Mouse (Mus musculus) ES-E14 (cell line): Measurements from ENCODE around the gene Ints3. TPM values are rescaled to one million over a fixed set of nuclear protein-coding genes. Genes with fewer than 3 reads are reported as not detected.

Experiments used
- DNase-seq: peaks from one replicate; pipeline ENCODE4 v3.0.0-alpha.2; 2013; ENCODE audit warnings: low read depth, low spot score
- H3K27ac ChIP-seq: 2 replicates; pipeline ENCODE4 v1.5.1; 2012; ENCODE audit warnings: low read depth, mild to moderate bottlenecking, low read length, moderate library complexity, mixed read lengths; ENCODE audit not compliant: poor library complexity, insufficient read depth, severe bottlenecking
- H3K36me3 ChIP-seq: 2 replicates; pipeline ENCODE4 v1.6.1; 2012; ENCODE audit warnings: mild to moderate bottlenecking, low read length, moderate library complexity, mixed read lengths; ENCODE audit not compliant: control insufficient read depth, poor library complexity, insufficient read depth, severe bottlenecking
- H3K4me1 ChIP-seq, 2 experiments: fragments of 150-350 bp in 1 of 2; sonication (generic) in 1 of 2; 2 replicates each; pipeline ENCODE4 v1.6.1; 2012; ENCODE audit warnings: low read length in 2 of 2, mild to moderate bottlenecking in 1 of 2, mixed read lengths in 1 of 2; ENCODE audit not compliant: control insufficient read depth in 2 of 2, insufficient read depth in 2 of 2, poor library complexity in 1 of 2
- H3K4me3 ChIP-seq, 2 experiments: fragments of 150-350 bp in 1 of 2; sonication (generic) in 1 of 2; 2 replicates each; pipeline ENCODE4 v1.5.1; 2012; ENCODE audit warnings: low read length in 2 of 2, low read depth in 1 of 2, mild to moderate bottlenecking in 1 of 2, mixed read lengths in 1 of 2; ENCODE audit not compliant: insufficient read depth in 1 of 2, poor library complexity in 1 of 2, severe bottlenecking in 1 of 2
- H3K9ac ChIP-seq: 2 replicates; pipeline ENCODE4 v1.6.1; 2012; ENCODE audit warnings: low read depth, mild to moderate bottlenecking, low read length, mixed read lengths; ENCODE audit not compliant: poor library complexity, insufficient read depth, severe bottlenecking
- H3K9me3 ChIP-seq: fragments of 150-350 bp; sonication (generic); 2 replicates; pipeline ENCODE4 v1.6.1; 2012; ENCODE audit warnings: low read depth, mild to moderate bottlenecking, low read length; ENCODE audit not compliant: control insufficient read depth, insufficient read depth
- CHD2 ChIP-seq: IDR thresholded peaks from 2 replicates; pipeline ENCODE4 v1.6.1; 2014; ENCODE audit warnings: mild to moderate bottlenecking, low read depth, low read length, inconsistent platforms
- HCFC1 ChIP-seq: IDR thresholded peaks from 2 replicates; pipeline ENCODE4 v1.6.1; 2012; ENCODE audit warnings: low read length, inconsistent platforms, borderline replicate concordance; ENCODE audit not compliant: insufficient read depth
- MAFK ChIP-seq: IDR thresholded peaks from 2 replicates; pipeline ENCODE4 v1.6.1; 2014; ENCODE audit warnings: mild to moderate bottlenecking, low read depth, low read length, inconsistent platforms; ENCODE audit not compliant: insufficient read depth
- ZC3H11A ChIP-seq: IDR thresholded peaks from 2 replicates; pipeline ENCODE4 v1.6.1; 2012; ENCODE audit warnings: low read depth, mild to moderate bottlenecking, inconsistent platforms, low read length, borderline replicate concordance
- ZNF384 ChIP-seq: IDR thresholded peaks from 2 replicates; pipeline ENCODE4 v1.6.1; 2012; ENCODE audit warnings: low read depth, low read length, inconsistent platforms
- in situ Hi-C, 2 experiments: fragments of 600-800 bp; cut with MboI; formaldehyde crosslinking; loops; one replicate each; pipeline ENCODE4 v1.15.1; 2025; ENCODE audit warnings: low sequenced_read_pairs in 2 of 2, inconsistent platforms in 1 of 2; ENCODE audit not compliant: unreplicated experiment in 2 of 2
- total RNA-seq: library from RNA; depleted of rRNA; stranded (reverse); fragments of 300-350 nt; gene quantifications from 2 replicates; pipeline ENCODE4 v1.2.3, GENCODE M21; 2012

The Ints3 gene
- total RNA-seq, 1 experiment, result 62.7 TPM

GRCm38 (mm10) chr3:90464552-90465080 lies 31.2 kb upstream of the Ints3 start:
- H3K4me3 ChIP-seq, result peak overlapping the region; percentile 73 to 75
- TF ChIP-seq MAFK, result no peak
- TF ChIP-seq HCFC1, result no peak
- TF ChIP-seq ZC3H11A, result no peak
- TF ChIP-seq CHD2, result no peak
- TF ChIP-seq ZNF384, result no peak
- in situ Hi-C loops, result loop anchor here in 1 of 2 experiments (5.0 kb wide), 1 partner anchor 47 kb away; no protein-coding TSS in a partner anchor

GRCm38 (mm10) chr3:90462579-90462978 lies 29.2 kb upstream of the Ints3 start:
- Histone ChIP-seq H3K9me3 (no peaks in the 10 kb centered on the region), H3K4me1 (no peaks in the 10 kb centered on the region; a peak in 1 of 4 replicates), H3K9ac (no peak overlapping the region), H3K27ac (no peak overlapping the region), H3K36me3 (no peaks in the 10 kb centered on the region; the same call in 1 of the 2 replicates), H3K4me3 (no peak overlapping the region)
- in situ Hi-C loops, result no loop called here
- DNase-seq, result no peak
- TF ChIP-seq ZNF384, result no peak
- TF ChIP-seq HCFC1, result no peak
- TF ChIP-seq MAFK, result no peak
- no peak for TF ChIP-seq CHD2
- TF ChIP-seq ZC3H11A, result no peak

More at GRCm38 (mm10) chr3:90464552-90465080, 31.2 kb upstream of the Ints3 start:
- no peaks in the 10 kb centered on the region; the same call in 1 of the 2 replicates for H3K36me3 ChIP-seq
- H3K9me3 ChIP-seq, result no peaks in the 10 kb centered on the region
- DNase-seq, result no peak
- H3K9ac ChIP-seq, result peak overlapping the region; percentile 76
- no peaks in the 10 kb centered on the region; a peak in 1 of 4 replicates for H3K4me1 ChIP-seq
- no peak overlapping the region for H3K27ac ChIP-seq

GRCm38 (mm10) chr3:90461935-90462334 lies 28.5 kb upstream of the Ints3 start:
- in situ Hi-C loops, result no loop called here
- H3K4me3 ChIP-seq, result no peak overlapping the region
- H3K4me1 ChIP-seq, result no peaks in the 10 kb centered on the region; a peak in 1 of 4 replicates
- no peak overlapping the region for H3K27ac ChIP-seq
- no peak overlapping the region for H3K9ac ChIP-seq
- DNase-seq, result no peak
- H3K36me3 ChIP-seq, result no peaks in the 10 kb centered on the region; the same call in 1 of the 2 replicates
- no peak for TF ChIP-seq ZNF384
- TF ChIP-seq ZC3H11A, result no peak
- TF ChIP-seq MAFK, result no peak
- no peak for TF ChIP-seq CHD2
- TF ChIP-seq HCFC1, result no peak
- H3K9me3 ChIP-seq, result no peaks in the 10 kb centered on the region

- TF ChIP-seq ZC3H11A (no peak), HCFC1 (no peak), CHD2 (no peak), ZNF384 (no peak), MAFK (no peak)
- H3K9me3 ChIP-seq, result no peaks in the 10 kb centered on the region
- H3K4me3 ChIP-seq, result no peak overlapping the region
- in situ Hi-C loops, result no loop called here
- no peak for DNase-seq
- no peak overlapping the region for H3K27ac ChIP-seq
- peaks cover 6% of the 10 kb centered on the region; the same call in 1 of the 2 replicates for H3K36me3 ChIP-seq
- no peak overlapping the region for H3K9ac ChIP-seq
- peaks cover 0 to 5% of the 10 kb centered on the region in 2 experiments; a peak in 1 of 4 replicates for H3K4me1 ChIP-seq
Observed at GRCm38 (mm10) chr3:90460315-90460714, 26.9 kb upstream of the Ints3 start.

- Histone ChIP-seq H3K9ac (no peak overlapping the region), H3K36me3 (peaks cover 6% of the 10 kb centered on the region; the same call in 1 of the 2 replicates), H3K9me3 (no peaks in the 10 kb centered on the region), H3K4me3 (no peak overlapping the region), H3K4me1 (peaks cover 0 to 5% of the 10 kb centered on the region in 2 experiments; a peak in 1 of 4 replicates), H3K27ac (no peak overlapping the region)
- TF ChIP-seq ZNF384, result no peak
- no peak for TF ChIP-seq ZC3H11A
- no peak for TF ChIP-seq MAFK
- no peak for TF ChIP-seq HCFC1
- no peak for TF ChIP-seq CHD2
- DNase-seq, result no peak
- in situ Hi-C loops, result no loop called here
Observed at GRCm38 (mm10) chr3:90459727-90460126, 26.3 kb upstream of the Ints3 start.
